Mouse (Mus musculus) hindbrain, embryonic 14.5 days (tissue): Measurements from ENCODE around the gene Osbp2. TPM values are rescaled to one million over a fixed set of nuclear protein-coding genes. Genes with fewer than 3 reads are reported as not detected.
A peak's percentile ranks its signal among the peaks of the same experiment; 100 is the strongest.

Source experiments
- ATAC-seq: fragments of 200-750 bp; cut with Nextera tagmentation; 2 replicates; pipeline ENCODE4 v1.8.0; 2017; ENCODE audit warnings: moderate number of reproducible peaks, mild to moderate bottlenecking, moderate TSS enrichment, moderate library complexity; ENCODE audit not compliant: low FRiP score
- DNase-seq: peaks from one replicate; pipeline ENCODE4 v3.0.0-alpha.2; 2015; ENCODE audit warnings: low spot score
- H3K27ac ChIP-seq: fragments of 300-500 bp; sonication (generic); 2 replicates; pipeline ENCODE4 v1.5.1; 2014; ENCODE audit warnings: mild to moderate bottlenecking, moderate library complexity
- H3K27me3 ChIP-seq: fragments of 300-500 bp; sonication (generic); 2 replicates; pipeline ENCODE4 v1.6.1; 2014; ENCODE audit warnings: mild to moderate bottlenecking, low read length, mixed read lengths; ENCODE audit not compliant: control insufficient read depth, insufficient read depth
- H3K36me3 ChIP-seq: fragments of 300-500 bp; sonication (generic); replicated peaks from 2 replicates; pipeline ENCODE4 v1.6.1; 2014; ENCODE audit not compliant: control insufficient read depth, insufficient read depth
- H3K4me1 ChIP-seq: fragments of 300-500 bp; sonication (generic); replicated peaks from 2 replicates; pipeline ENCODE4 v1.6.1; 2014; ENCODE audit warnings: antibody characterized with exemption, low read length, mixed read lengths; ENCODE audit not compliant: control insufficient read depth, insufficient read depth
- H3K4me2 ChIP-seq: fragments of 300-500 bp; sonication (generic); replicated peaks from 2 replicates; pipeline ENCODE4 v1.6.1; 2014; ENCODE audit warnings: mild to moderate bottlenecking, moderate library complexity
- H3K4me3 ChIP-seq: fragments of 300-500 bp; sonication (generic); replicated peaks from 2 replicates; pipeline ENCODE4 v1.5.1; 2014; ENCODE audit warnings: mild to moderate bottlenecking, low read length
- H3K9ac ChIP-seq: fragments of 300-500 bp; sonication (generic); 2 replicates; pipeline ENCODE4 v1.6.1; 2014
- H3K9me3 ChIP-seq: fragments of 300-500 bp; sonication (generic); 2 replicates; pipeline ENCODE4 v1.6.1; 2016; ENCODE audit warnings: low read length; ENCODE audit not compliant: control insufficient read depth
- WGBS: fragments of 180-500 bp; shearing (Covaris S2); extraction: QIAGEN DNeasy Blood & Tissue Kit; methylation state at CpG from one replicate; pipeline ENCODE4 v1.1.7; 2014; 5-methylcytosine and 5-hydroxymethylcytosine counted together
- polyA plus RNA-seq: library from polyadenylated mRNA; unstranded; fragments of >200 nt; fragmentation: Nextera tagmentation; extraction: Ambion mirVana; gene quantifications from 2 replicates; pipeline ENCODE4 v1.2.1, GENCODE M21; 2014

The Osbp2 gene
- polyA plus RNA-seq, 1 experiment from 2014 or later, result 23.8 TPM

DNA sequence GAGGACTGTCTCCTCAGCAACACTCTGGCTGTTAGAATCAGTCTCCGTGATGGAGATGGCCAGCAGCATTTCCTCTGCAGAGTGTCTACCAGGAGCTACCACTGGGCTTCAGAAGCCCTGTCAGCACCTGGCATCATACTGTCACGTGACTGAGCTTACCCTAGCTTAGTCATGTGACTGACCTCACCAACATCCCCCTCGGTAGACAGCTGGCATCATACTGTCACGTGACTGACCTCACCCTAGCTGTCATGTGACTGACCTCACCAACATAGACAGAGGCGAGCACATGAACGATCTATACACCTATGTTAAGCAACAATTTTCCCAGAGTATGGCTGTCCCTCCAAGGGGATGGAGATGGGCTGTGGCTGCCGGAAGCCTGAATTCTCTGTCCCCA is 15.0 kb upstream of the Osbp2 start:
- no peak overlapping the region for H3K9ac ChIP-seq
- no peaks in the 10 kb centered on the region for H3K4me1 ChIP-seq
- DNase-seq (no peak), ATAC-seq (no peak)
- no peak overlapping the region for H3K27ac ChIP-seq
- no peaks in the 10 kb centered on the region for H3K27me3 ChIP-seq
- no peak overlapping the region for H3K4me3 ChIP-seq
- no peak overlapping the region for H3K4me2 ChIP-seq
- H3K36me3 ChIP-seq, result no peaks in the 10 kb centered on the region
- WGBS, result 81% methylated on average over 7 of the region's 7 CpGs
- H3K9me3 ChIP-seq, result no peaks in the 10 kb centered on the region

DNA sequence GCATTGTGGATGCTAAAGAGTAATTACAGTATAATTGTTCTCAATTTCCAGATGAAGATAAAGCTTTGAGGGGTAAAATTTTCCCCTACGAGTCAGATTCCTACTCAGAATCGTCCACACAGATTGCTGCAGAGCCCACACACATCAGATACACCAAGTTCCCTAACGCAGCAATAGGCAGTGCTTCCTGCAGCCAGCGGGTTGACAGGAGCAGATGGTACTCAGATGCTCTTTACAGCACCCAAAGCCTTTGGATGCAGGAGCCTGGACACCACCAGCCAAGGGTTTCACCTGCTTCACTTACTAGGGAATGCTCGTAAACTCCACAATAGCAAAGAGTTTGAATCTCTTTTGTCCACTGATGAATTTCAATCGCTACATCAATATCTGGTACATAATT is 12.7 kb upstream of the Osbp2 start:
- 81% methylated on average over 6 of the region's 6 CpGs for WGBS
- no peak overlapping the region for H3K4me2 ChIP-seq
- H3K9me3 ChIP-seq, result no peaks in the 10 kb centered on the region
- ATAC-seq (no peak), DNase-seq (no peak)
- H3K36me3 ChIP-seq, result no peaks in the 10 kb centered on the region
- no peak overlapping the region for H3K9ac ChIP-seq
- H3K27me3 ChIP-seq, result no peaks in the 10 kb centered on the region
- no peak overlapping the region for H3K27ac ChIP-seq
- no peaks in the 10 kb centered on the region for H3K4me1 ChIP-seq
- no peak overlapping the region for H3K4me3 ChIP-seq

DNA sequence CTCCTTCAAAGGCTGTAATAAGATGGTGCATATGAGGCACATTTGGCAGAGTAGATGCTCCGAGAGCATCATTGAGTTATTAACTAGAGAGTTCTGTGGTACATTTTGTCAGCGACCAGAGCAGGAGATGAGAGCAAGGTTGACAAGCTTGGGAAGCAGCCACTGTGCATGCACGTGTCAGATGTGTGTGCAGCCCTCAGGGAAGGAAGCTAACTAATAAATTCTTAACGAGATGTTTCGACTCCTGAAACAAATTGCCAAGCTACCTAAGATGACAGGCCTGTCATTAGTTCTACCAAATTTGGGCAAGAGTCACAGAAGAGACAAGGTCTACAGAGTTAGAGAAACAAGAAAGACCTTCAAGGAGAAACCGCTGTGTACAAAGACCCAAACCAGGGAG is 640 bp upstream of the Osbp2 start:
- H3K4me1 ChIP-seq, result no peaks in the 10 kb centered on the region
- 29% methylated on average over 6 of the region's 6 CpGs for WGBS
- H3K27ac ChIP-seq, result peak overlapping the region; percentile 4; the same call in 1 of the 2 replicates
- H3K4me3 ChIP-seq, result peak overlapping the region; percentile 44
- H3K9me3 ChIP-seq, result no peaks in the 10 kb centered on the region
- H3K9ac ChIP-seq, result peak overlapping the region; percentile 65
- DNase-seq (peak; percentile 41), ATAC-seq (0 out of 2 replicates have a peak, but pooled peaks have one; percentile 15)
- no peaks in the 10 kb centered on the region for H3K27me3 ChIP-seq
- peak overlapping the region; percentile 76 for H3K4me2 ChIP-seq
- no peaks in the 10 kb centered on the region for H3K36me3 ChIP-seq

DNA sequence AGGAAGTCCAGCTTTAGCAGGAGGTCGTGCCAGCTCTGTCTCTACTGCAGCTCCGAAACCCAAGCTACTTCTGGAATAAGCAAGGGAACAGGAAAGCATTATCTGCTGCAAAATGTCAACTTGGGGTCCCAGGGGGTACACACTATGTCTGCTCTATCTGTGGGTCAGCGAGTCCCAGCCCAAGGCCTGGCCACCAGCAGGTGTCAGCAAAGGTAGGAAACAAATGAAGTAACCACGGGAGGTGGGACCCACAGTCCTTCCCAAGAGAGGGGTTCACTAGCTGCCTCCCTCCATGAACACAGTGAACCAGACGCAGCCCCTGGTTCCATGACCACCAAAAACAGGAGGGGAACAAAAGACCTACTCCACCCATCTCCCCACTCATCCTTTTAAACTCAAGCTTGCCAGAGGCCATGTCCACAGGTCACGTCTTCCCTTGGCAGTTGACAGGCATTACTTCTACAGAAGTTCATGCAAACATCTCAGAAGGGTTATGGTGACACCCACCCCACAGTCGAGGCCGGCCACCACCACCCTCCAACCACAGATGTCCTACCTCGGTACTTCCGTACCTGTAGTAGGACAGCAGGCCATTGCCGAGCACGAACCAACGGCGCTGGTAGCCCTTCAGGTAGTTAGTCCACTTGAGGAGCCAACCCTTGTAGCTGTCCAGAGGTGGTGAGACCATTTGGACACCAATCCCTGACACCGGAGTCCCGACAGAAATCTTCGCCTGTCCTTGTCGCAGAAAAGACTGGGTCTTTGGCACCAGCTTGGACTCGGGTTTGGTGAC is 846 bp downstream of the Osbp2 start:
- 0 out of 2 replicates have a peak overlapping the region, but pooled peaks have one; percentile 65 for H3K9ac ChIP-seq
- H3K36me3 ChIP-seq, result no peaks in the 10 kb centered on the region
- no peaks in the 10 kb centered on the region for H3K4me1 ChIP-seq
- H3K4me3 ChIP-seq, result peak overlapping the region; percentile 44
- DNase-seq (no peak), ATAC-seq (no peak; the same call in 1 of the 2 replicates)
- H3K27ac ChIP-seq, result no peak overlapping the region
- no peaks in the 10 kb centered on the region for H3K27me3 ChIP-seq
- no peaks in the 10 kb centered on the region for H3K9me3 ChIP-seq
- peak overlapping the region; percentile 76 for H3K4me2 ChIP-seq
- 76% methylated on average over 19 of the region's 19 CpGs for WGBS

DNA sequence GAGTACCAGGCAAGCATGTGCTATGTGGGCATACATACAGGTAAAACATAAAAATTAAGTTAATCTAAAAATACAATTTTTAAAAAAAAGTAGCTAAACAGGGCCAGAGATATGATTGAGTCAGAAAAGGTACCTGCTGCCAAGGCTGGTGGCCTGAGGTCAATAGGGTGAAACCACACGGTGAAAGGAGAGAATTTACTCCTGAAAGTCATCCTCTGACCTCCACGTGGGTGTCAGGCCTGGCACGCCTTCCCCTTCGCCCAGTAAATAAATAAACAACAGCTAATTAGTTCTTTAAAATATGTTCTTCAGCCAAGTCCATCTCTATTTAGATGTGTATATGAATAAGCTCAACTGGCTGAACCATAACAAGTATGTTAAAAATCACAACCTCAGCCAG is 3.3 kb downstream of the Osbp2 start:
- no peaks in the 10 kb centered on the region for H3K9me3 ChIP-seq
- H3K9ac ChIP-seq, result no peak overlapping the region
- H3K4me3 ChIP-seq, result no peak overlapping the region
- H3K27ac ChIP-seq, result no peak overlapping the region
- H3K4me1 ChIP-seq, result no peaks in the 10 kb centered on the region
- DNase-seq (no peak), ATAC-seq (no peak)
- H3K4me2 ChIP-seq, result no peak overlapping the region
- no peaks in the 10 kb centered on the region for H3K36me3 ChIP-seq
- H3K27me3 ChIP-seq, result no peaks in the 10 kb centered on the region
- 84% methylated on average over 4 of the region's 4 CpGs for WGBS

DNA sequence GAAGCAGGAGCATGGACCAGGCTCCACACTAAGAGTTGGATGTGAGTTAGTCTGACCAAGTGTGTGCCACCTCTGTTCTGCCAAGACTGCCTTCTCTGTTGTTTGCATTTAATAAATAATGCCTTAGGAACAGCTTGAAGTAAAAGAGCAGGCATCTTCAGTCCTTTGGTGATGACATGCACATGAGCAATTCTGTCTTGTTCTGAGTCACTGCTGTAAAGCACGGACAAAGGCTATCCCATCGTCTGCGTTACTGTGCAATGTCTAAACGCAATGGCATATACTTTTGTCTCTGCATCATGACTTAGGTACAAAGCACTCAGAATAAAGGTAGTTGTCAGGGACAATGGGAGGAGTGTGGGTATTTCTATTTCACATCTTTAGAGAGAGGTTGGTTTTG is 3.9 kb downstream of the Osbp2 start:
- no peak for DNase-seq
- no peaks in the 10 kb centered on the region for H3K36me3 ChIP-seq
- no peak overlapping the region for H3K9ac ChIP-seq
- H3K4me3 ChIP-seq, result no peak overlapping the region
- H3K27me3 ChIP-seq, result no peaks in the 10 kb centered on the region
- H3K4me1 ChIP-seq, result no peaks in the 10 kb centered on the region
- no peak for ATAC-seq
- 91% methylated on average over 4 of the region's 4 CpGs for WGBS
- H3K27ac ChIP-seq, result no peak overlapping the region
- H3K4me2 ChIP-seq, result no peak overlapping the region
- no peaks in the 10 kb centered on the region for H3K9me3 ChIP-seq

DNA sequence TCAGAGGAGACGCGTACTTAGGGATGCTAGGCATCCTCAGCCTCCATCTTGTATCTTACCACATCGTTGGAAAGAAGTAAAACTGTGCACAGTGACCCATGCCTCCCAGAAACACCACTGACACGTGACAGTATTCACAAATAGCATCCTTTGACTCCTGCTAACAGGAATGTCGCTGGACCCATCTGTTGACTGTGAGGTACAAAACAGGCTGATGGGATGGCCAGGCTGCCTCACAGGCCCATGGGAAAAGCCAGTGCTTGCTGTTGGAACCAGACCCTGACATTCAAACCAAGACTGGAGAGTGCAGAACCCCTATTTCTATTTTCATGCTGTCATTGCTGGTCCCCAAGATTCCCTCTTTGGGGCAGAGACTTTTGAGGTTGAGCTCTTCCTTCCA is 5.8 kb downstream of the Osbp2 start:
- H3K4me1 ChIP-seq, result no peaks in the 10 kb centered on the region; the same call in 1 of the 2 replicates
- H3K27me3 ChIP-seq, result no peaks in the 10 kb centered on the region
- no peaks in the 10 kb centered on the region for H3K36me3 ChIP-seq
- H3K9ac ChIP-seq, result no peak overlapping the region
- H3K4me3 ChIP-seq, result no peak overlapping the region
- WGBS, result 78% methylated on average over 5 of the region's 5 CpGs
- DNase-seq, result no peak
- no peak overlapping the region for H3K27ac ChIP-seq
- no peaks in the 10 kb centered on the region for H3K9me3 ChIP-seq
- no peak overlapping the region for H3K4me2 ChIP-seq
- no peak for ATAC-seq

DNA sequence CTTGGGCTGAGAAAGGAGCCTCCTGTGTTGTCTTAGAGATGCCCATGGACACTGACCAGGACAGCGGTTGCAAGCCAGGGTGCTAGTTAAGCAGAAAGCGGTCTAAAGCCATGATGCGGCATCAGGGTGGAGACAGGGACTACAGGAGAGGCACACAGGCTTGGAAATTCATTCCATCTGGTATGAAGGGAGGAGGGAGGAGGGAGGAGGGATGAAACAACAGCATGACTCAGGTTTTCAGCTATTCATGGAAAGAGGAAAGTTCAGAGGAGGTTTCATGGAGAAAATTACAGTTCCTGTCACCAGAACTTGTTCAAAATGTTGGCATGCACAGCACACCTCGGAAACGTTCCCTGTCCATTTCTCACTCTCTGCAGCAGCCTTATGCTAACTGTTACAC is 7.9 kb downstream of the Osbp2 start:
- Histone ChIP-seq H3K27ac (no peak overlapping the region), H3K27me3 (no peaks in the 10 kb centered on the region), H3K4me3 (no peak overlapping the region), H3K9ac (no peak overlapping the region), H3K4me2 (no peak overlapping the region), H3K9me3 (no peaks in the 10 kb centered on the region), H3K4me1 (no peaks in the 10 kb centered on the region; the same call in 1 of the 2 replicates), H3K36me3 (no peaks in the 10 kb centered on the region)
- DNase-seq (no peak), ATAC-seq (no peak)
- 93% methylated on average over 5 of the region's 5 CpGs for WGBS

DNA sequence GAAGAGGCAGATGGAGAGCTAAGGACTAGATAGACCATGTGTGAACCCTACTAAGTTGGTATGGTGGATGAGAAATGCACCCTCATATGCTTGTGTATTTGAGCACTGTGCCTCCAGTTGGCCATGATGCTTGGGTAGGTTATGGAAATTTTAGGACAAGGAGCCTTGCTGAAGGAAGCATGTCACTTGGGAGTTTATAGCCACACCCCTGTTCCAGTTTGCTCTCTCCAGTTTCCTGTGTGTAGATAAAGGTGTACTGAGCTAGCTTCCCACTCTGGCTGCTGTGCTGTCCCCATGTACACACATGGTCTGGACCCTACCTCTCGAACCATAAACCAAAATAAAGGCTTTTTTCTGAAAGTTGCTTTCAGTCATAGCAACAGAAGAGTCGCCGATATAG is 9.5 kb downstream of the Osbp2 start:
- DNase-seq (no peak), ATAC-seq (no peak)
- Histone ChIP-seq H3K27me3 (no peaks in the 10 kb centered on the region), H3K4me2 (no peak overlapping the region), H3K27ac (peak overlapping the region; percentile 66), H3K9me3 (no peaks in the 10 kb centered on the region), H3K4me3 (no peak overlapping the region), H3K9ac (no peak overlapping the region), H3K4me1 (no peaks in the 10 kb centered on the region; the same call in 1 of the 2 replicates), H3K36me3 (no peaks in the 10 kb centered on the region)
- WGBS, result 93% methylated on average over 3 of the region's 3 CpGs
